Mouse (Mus musculus): ENCODE measurements around the gene Slc25a20.
"Not testable (repeated sequence)": the region's sequence is repeated elsewhere in the genome, so short reads cannot be mapped to it uniquely, and the experiment has no call there.

GRCm38 (mm10) chr9:108655865-108656264 is 6.0 kb upstream of the Slc25a20 start:
- not testable (repeated sequence) for TF ChIP-seq REST (IDR thresholded peaks at IDR 0.05; ENCODE audit: insufficient read depth, insufficient read length); POLR2A (IDR thresholded peaks at IDR 0.05; ENCODE audit: insufficient read length, low read depth); POLR2AphosphoS2 (IDR thresholded peaks at IDR 0.05; ENCODE audit: insufficient read length, low read depth); MAX (IDR thresholded peaks at IDR 0.05; ENCODE audit: low read depth)

Measured in myocyte (in vitro differentiated cells).